Mouse (Mus musculus) liver, embryonic 14.5 days (tissue): ENCODE measurements around the gene Enox1. TPM values are rescaled to one million over a fixed set of nuclear protein-coding genes. Genes with fewer than 3 reads are reported as not detected.

Source experiments
- ATAC-seq: fragments of 200-750 bp; cut with Nextera tagmentation; 2 replicates; pipeline ENCODE4 v1.8.0; 2017; ENCODE audit warnings: moderate number of reproducible peaks, mild to moderate bottlenecking, moderate library complexity; ENCODE audit not compliant: insufficient read depth
- DNase-seq, 3 experiments: peaks; one replicate each; pipeline ENCODE4 v3.0.0-alpha.2; 2012 to 2013; ENCODE audit warnings: low read depth in 3 of 3, low spot score in 3 of 3
- H3K27ac ChIP-seq: fragments of 300-500 bp; sonication (generic); 2 replicates; pipeline ENCODE4 v1.5.1; 2014; ENCODE audit warnings: moderate library complexity, mild to moderate bottlenecking, control low read depth, inconsistent platforms
- H3K27me3 ChIP-seq: fragments of 300-500 bp; sonication (generic); 2 replicates; pipeline ENCODE4 v1.6.1; 2014; ENCODE audit warnings: mild to moderate bottlenecking, low read length, moderate library complexity; ENCODE audit not compliant: control insufficient read depth, insufficient read depth
- H3K36me3 ChIP-seq: fragments of 300-500 bp; sonication (generic); replicated peaks from 2 replicates; pipeline ENCODE4 v1.6.1; 2014; ENCODE audit warnings: low read depth; ENCODE audit not compliant: control insufficient read depth, insufficient read depth
- H3K4me1 ChIP-seq, 2 experiments: fragments of 200-500 bp in 1 of 2; fragments of 300-500 bp in 1 of 2; sonication (generic) in 1 of 2; replicated peaks; 2 replicates each; pipeline ENCODE4 v1.6.1; 2012 to 2014; ENCODE audit warnings: antibody characterized with exemption in 1 of 2, inconsistent platforms in 1 of 2, low read length in 1 of 2; ENCODE audit not compliant: control insufficient read depth in 2 of 2, insufficient read depth in 2 of 2
- H3K4me2 ChIP-seq: fragments of 300-500 bp; sonication (generic); 2 replicates; pipeline ENCODE4 v1.6.1; 2014; ENCODE audit warnings: low read depth, mild to moderate bottlenecking, control low read depth, moderate library complexity
- H3K4me3 ChIP-seq, 2 experiments: fragments of 200-500 bp in 1 of 2; fragments of 300-500 bp in 1 of 2; sonication (generic) in 1 of 2; 2 replicates each; pipeline ENCODE4 v1.5.1; 2012 to 2014; ENCODE audit warnings: low read depth in 2 of 2, low read length in 2 of 2, mild to moderate bottlenecking in 2 of 2, control low read depth in 1 of 2, inconsistent platforms in 1 of 2, moderate library complexity in 1 of 2; ENCODE audit not compliant: insufficient read depth in 1 of 2
- H3K9ac ChIP-seq: fragments of 300-500 bp; sonication (generic); replicated peaks from 2 replicates; pipeline ENCODE4 v1.6.1; 2014; ENCODE audit warnings: mild to moderate bottlenecking, control low read depth, moderate library complexity
- H3K9me3 ChIP-seq: fragments of 300-500 bp; sonication (generic); 2 replicates; pipeline ENCODE4 v1.6.1; 2016; ENCODE audit warnings: low read length, mixed read lengths; ENCODE audit not compliant: control insufficient read depth
- CTCF ChIP-seq: IDR thresholded peaks from 2 replicates; pipeline ENCODE4 v1.5.1; 2016; ENCODE audit warnings: antibody characterized with exemption, low read depth, control low read depth
- EP300 ChIP-seq: IDR thresholded peaks from 2 replicates; pipeline ENCODE4 v1.6.1; 2016; ENCODE audit warnings: antibody characterized with exemption, low read depth
- WGBS: fragments of 180-500 bp; shearing (Covaris S2); extraction: QIAGEN DNeasy Blood & Tissue Kit; methylation state at CpG from one replicate; pipeline ENCODE4 v1.1.7; 2014; ENCODE audit not compliant: insufficient replicate concordance; 5-methylcytosine and 5-hydroxymethylcytosine counted together
- polyA plus RNA-seq, 2 experiments: library from polyadenylated mRNA; depleted of rRNA in 1 of 2; stranded (reverse) in 1 of 2; unstranded in 1 of 2; fragments of >200 nt; fragmentation: Nextera tagmentation in 1 of 2; extraction: Ambion mirVana in 1 of 2; gene quantifications; 2 replicates each; pipeline versions ENCODE4 v1.2.1 to v1.2.3; 2012 to 2014

The Enox1 gene
- polyA plus RNA-seq, 2 experiments = 0.07 to 0.10 TPM

GRCm38 (mm10) chr14:77416358-77416757 lies 259.8 kb downstream of the Enox1 start:
- ATAC-seq = no peak
- Histone ChIP-seq H3K36me3 (no peaks in the 10 kb centered on the region), H3K4me3 (no peak overlapping the region), H3K4me1 (no peaks in the 10 kb centered on the region; a peak in 1 of 4 replicates), H3K4me2 (no peak overlapping the region), H3K9me3 (no peaks in the 10 kb centered on the region), H3K9ac (no peak overlapping the region), H3K27ac (no peak overlapping the region), H3K27me3 (no peaks in the 10 kb centered on the region)
- no peak for DNase-seq
- WGBS = 16% methylated on average over 2 of the region's 2 CpGs
- TF ChIP-seq EP300 (no peak), CTCF (no peak)

- Histone ChIP-seq H3K9me3 (no peaks in the 10 kb centered on the region), H3K27ac (no peak overlapping the region), H3K4me3 (no peak overlapping the region), H3K9ac (no peak overlapping the region), H3K36me3 (no peaks in the 10 kb centered on the region), H3K4me1 (no peaks in the 10 kb centered on the region; a peak in 1 of 4 replicates), H3K27me3 (no peaks in the 10 kb centered on the region), H3K4me2 (no peak overlapping the region)
- no peak for DNase-seq
- no peak for ATAC-seq
- WGBS = 63% methylated on average over 6 of the region's 6 CpGs
- TF ChIP-seq EP300 (no peak), CTCF (no peak)
Observed at GRCm38 (mm10) chr14:77421031-77421430, 264.5 kb downstream of the Enox1 start.

- Histone ChIP-seq H3K4me3 (no peak overlapping the region), H3K9ac (no peak overlapping the region), H3K4me1 (no peaks in the 10 kb centered on the region), H3K27me3 (no peaks in the 10 kb centered on the region), H3K27ac (no peak overlapping the region), H3K36me3 (no peaks in the 10 kb centered on the region), H3K4me2 (no peak overlapping the region), H3K9me3 (no peaks in the 10 kb centered on the region)
- DNase-seq (no peak), ATAC-seq (no peak)
- no peak for TF ChIP-seq EP300
- TF ChIP-seq CTCF = no peak
- WGBS = 54% methylated on average over 9 of the region's 9 CpGs
Observed at GRCm38 (mm10) chr14:77423194-77423593, 266.6 kb downstream of the Enox1 start.

- H3K9ac ChIP-seq = no peak overlapping the region
- no peaks in the 10 kb centered on the region for H3K27me3 ChIP-seq
- no peak overlapping the region for H3K27ac ChIP-seq
- no peaks in the 10 kb centered on the region for H3K9me3 ChIP-seq
- DNase-seq = no peak
- H3K36me3 ChIP-seq = no peaks in the 10 kb centered on the region
- WGBS = 45% methylated on average over 5 of the region's 5 CpGs
- no peak overlapping the region for H3K4me3 ChIP-seq
- H3K4me2 ChIP-seq = no peak overlapping the region
- ATAC-seq = no peak
- H3K4me1 ChIP-seq = no peaks in the 10 kb centered on the region
- TF ChIP-seq CTCF (no peak), EP300 (no peak)
Observed at GRCm38 (mm10) chr14:77439426-77439825, 282.9 kb downstream of the Enox1 start.

GRCm38 (mm10) chr14:77440805-77441204 lies 284.2 kb downstream of the Enox1 start:
- TF ChIP-seq CTCF (no peak), EP300 (no peak)
- Histone ChIP-seq H3K36me3 (no peaks in the 10 kb centered on the region), H3K27ac (no peak overlapping the region), H3K9me3 (no peaks in the 10 kb centered on the region), H3K4me2 (no peak overlapping the region), H3K9ac (no peak overlapping the region), H3K27me3 (no peaks in the 10 kb centered on the region), H3K4me1 (no peaks in the 10 kb centered on the region), H3K4me3 (no peak overlapping the region)
- WGBS = 77% methylated on average over 7 of the region's 7 CpGs
- no peak for ATAC-seq
- no peak for DNase-seq
